Mouse (Mus musculus): ENCODE results near the gene Ndn. TPM values are rescaled to one million over a fixed set of nuclear protein-coding genes. Genes with fewer than 3 reads are reported as not detected.

The Ndn gene
- total RNA-seq, 2 experiments from 2014 or later, result 122 to 127 TPM

Other genes starting within 250 kb of the Ndn start
- 1 to 10 TPM; 1.6 to 3.1 TPM for gene Magel2, start 30.4 kb downstream of the Ndn start, total RNA-seq (2021)
- gene Mkrn3, start 73.6 kb downstream of the Ndn start, total RNA-seq (2021), result 1 to 10 TPM; 1.9 to 2.1 TPM
- under 1 TPM; 0.37 to 0.57 TPM for gene Peg12, start 117.9 kb downstream of the Ndn start, total RNA-seq (2021)